Mouse (Mus musculus) midbrain, embryonic 12.5 days (tissue): ENCODE measurements around the gene Mogat2. TPM values are rescaled to one million over a fixed set of nuclear protein-coding genes. Genes with fewer than 3 reads are reported as not detected.

Source experiments
- ATAC-seq: fragments of 200-750 bp; cut with Nextera tagmentation; 2 replicates; pipeline ENCODE4 v1.8.0; 2017; ENCODE audit warnings: low read depth, moderate TSS enrichment, moderate library complexity; ENCODE audit not compliant: low FRiP score
- H3K27ac ChIP-seq: fragments of 300-500 bp; sonication (generic); replicated peaks from 2 replicates; pipeline ENCODE4 v1.5.1; 2016; ENCODE audit warnings: mild to moderate bottlenecking
- H3K27me3 ChIP-seq: fragments of 300-500 bp; sonication (generic); 2 replicates; pipeline ENCODE4 v1.6.1; 2016; ENCODE audit warnings: mild to moderate bottlenecking
- H3K36me3 ChIP-seq: fragments of 300-500 bp; sonication (generic); 2 replicates; pipeline ENCODE4 v1.6.1; 2016
- H3K4me1 ChIP-seq: fragments of 300-500 bp; sonication (generic); 2 replicates; pipeline ENCODE4 v1.6.1; 2016
- H3K4me2 ChIP-seq: fragments of 300-500 bp; sonication (generic); replicated peaks from 2 replicates; pipeline ENCODE4 v1.6.1; 2016; ENCODE audit warnings: mild to moderate bottlenecking, moderate library complexity
- H3K4me3 ChIP-seq: fragments of 300-500 bp; sonication (generic); 2 replicates; pipeline ENCODE4 v1.5.1; 2016; ENCODE audit warnings: mild to moderate bottlenecking
- H3K9ac ChIP-seq: fragments of 300-500 bp; sonication (generic); replicated peaks from 2 replicates; pipeline ENCODE4 v1.6.1; 2016; ENCODE audit warnings: mild to moderate bottlenecking, moderate library complexity
- H3K9me3 ChIP-seq: fragments of 300-500 bp; sonication (generic); 2 replicates; pipeline ENCODE4 v1.6.1; 2016; ENCODE audit warnings: mild to moderate bottlenecking
- WGBS: fragments of 180-500 bp; shearing (Covaris S2); methylation state at CpG from one replicate; pipeline ENCODE4 v1.1.7; 2016; 5-methylcytosine and 5-hydroxymethylcytosine counted together
- polyA plus RNA-seq: library from polyadenylated mRNA; unstranded; fragments of >200 nt; fragmentation: Nextera tagmentation; extraction: Ambion mirVana; gene quantifications from 2 replicates; pipeline ENCODE4 v1.2.1, GENCODE M21; 2016

Mogat2 gene
- polyA plus RNA-seq, 1 experiment from 2014 or later = 5.6 TPM

DNA sequence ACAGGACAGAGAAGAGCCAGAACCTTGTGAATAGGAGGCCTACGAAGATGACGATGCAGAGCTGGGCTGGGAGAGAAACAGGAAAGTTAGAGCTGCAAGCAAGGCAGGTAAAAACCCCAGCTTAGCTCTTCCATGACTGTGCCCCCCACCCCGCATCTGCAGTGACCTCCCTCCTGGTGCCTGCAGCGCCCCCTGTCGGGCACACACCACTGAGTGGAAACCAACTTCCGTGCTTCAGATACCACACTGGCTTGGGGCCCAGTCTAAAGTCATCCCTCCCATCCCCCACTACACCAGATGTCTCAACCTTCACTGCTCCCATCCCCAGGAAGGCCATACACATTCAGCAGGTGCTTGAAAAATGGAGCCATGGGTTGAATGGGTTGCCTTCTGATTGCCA, 5.8 kb downstream of the Mogat2 start:
- no peak overlapping the region for H3K9ac ChIP-seq
- no peak overlapping the region for H3K4me3 ChIP-seq
- no peaks in the 10 kb centered on the region for H3K9me3 ChIP-seq
- H3K36me3 ChIP-seq = no peaks in the 10 kb centered on the region
- no peak overlapping the region for H3K27ac ChIP-seq
- 66% methylated on average over 6 of the region's 6 CpGs for WGBS
- H3K4me2 ChIP-seq = no peak overlapping the region
- no peak for ATAC-seq
- peaks cover 8% of the 10 kb centered on the region; the same call in 1 of the 2 replicates for H3K4me1 ChIP-seq
- peaks cover 7% of the 10 kb centered on the region; the same call in 1 of the 2 replicates for H3K27me3 ChIP-seq

DNA sequence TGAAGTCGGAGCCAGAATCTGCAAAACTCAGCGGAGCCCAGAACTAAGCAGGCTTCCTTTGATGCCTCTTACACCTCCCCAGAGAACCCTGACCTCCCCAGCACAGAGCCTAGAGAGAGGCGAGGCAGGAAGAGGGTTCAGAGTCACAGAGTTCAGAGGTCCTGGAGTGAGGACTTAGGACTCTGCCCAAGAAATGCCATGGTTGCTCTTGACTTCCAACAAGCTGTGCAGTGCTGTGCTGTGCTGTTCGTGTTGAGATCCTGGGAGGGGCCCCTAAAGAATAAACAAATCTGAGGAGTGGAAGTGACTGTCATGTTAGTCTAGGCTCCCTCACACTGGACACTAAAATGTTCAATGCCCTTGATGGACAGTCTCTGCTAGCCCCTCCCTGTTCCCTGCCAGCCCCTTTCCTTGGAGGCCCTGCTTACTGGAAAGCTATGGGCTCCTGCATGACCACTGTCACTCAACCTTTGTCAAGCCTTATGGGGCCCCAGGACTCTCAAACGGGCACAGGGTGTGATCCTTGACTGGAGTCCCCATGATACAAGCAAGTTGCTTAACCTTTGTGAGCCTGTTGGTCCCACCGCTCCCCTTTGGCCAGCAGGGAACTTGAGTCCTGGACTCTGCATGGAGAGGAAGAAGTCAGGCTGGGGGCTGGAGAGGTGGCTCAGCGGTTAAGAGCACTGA, 8.2 kb downstream of the Mogat2 start:
- Histone ChIP-seq H3K4me1 (no peaks in the 10 kb centered on the region), H3K36me3 (no peaks in the 10 kb centered on the region), H3K9me3 (no peaks in the 10 kb centered on the region), H3K4me3 (no peak overlapping the region), H3K4me2 (no peak overlapping the region), H3K27ac (no peak overlapping the region), H3K9ac (no peak overlapping the region), H3K27me3 (no peaks in the 10 kb centered on the region)
- no peak for ATAC-seq
- WGBS = 79% methylated on average over 7 of the region's 7 CpGs

DNA sequence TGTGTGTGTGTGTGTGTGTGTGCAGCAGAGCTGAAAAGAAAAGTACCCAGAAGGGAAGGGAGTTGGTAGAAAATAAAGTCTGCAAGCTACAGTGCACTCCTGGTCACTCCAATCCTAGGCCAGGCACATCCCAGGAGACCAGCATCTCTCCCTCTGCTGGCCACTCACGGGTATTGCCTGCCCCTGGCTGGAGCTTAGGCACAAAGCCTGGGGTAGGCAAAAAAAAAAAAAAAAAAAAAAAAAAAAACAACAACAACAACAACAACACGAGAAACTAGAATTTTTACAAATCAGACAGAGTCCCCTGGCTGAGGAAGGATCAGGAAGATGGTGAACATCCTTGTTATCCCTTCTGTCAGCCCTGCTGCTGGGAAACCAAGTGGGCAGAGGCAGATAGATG, 9.0 kb downstream of the Mogat2 start:
- Histone ChIP-seq H3K4me1 (no peaks in the 10 kb centered on the region), H3K4me2 (no peak overlapping the region), H3K9me3 (no peaks in the 10 kb centered on the region), H3K36me3 (no peaks in the 10 kb centered on the region), H3K4me3 (no peak overlapping the region), H3K27me3 (no peaks in the 10 kb centered on the region), H3K9ac (no peak overlapping the region), H3K27ac (no peak overlapping the region)
- WGBS = 13% methylated on average over 2 of the region's 2 CpGs
- no peak for ATAC-seq

- no peak overlapping the region for H3K27ac ChIP-seq
These were observed 9.6 kb downstream of the Mogat2 start for GRCm38 (mm10) chr7:99228825-99229224.

GRCm38 (mm10) chr7:99227267-99227666, 11.2 kb downstream of the Mogat2 start:
- Histone ChIP-seq H3K9me3 (no peaks in the 10 kb centered on the region), H3K9ac (no peak overlapping the region), H3K4me1 (no peaks in the 10 kb centered on the region), H3K27ac (no peak overlapping the region), H3K4me3 (no peak overlapping the region), H3K27me3 (no peaks in the 10 kb centered on the region), H3K4me2 (no peak overlapping the region), H3K36me3 (no peaks in the 10 kb centered on the region)
- 95% methylated on average over 4 of the region's 4 CpGs for WGBS
- no peak for ATAC-seq

More at GRCm38 (mm10) chr7:99228825-99229224, 9.6 kb downstream of the Mogat2 start:
- Histone ChIP-seq H3K9me3 (no peaks in the 10 kb centered on the region), H3K36me3 (no peaks in the 10 kb centered on the region), H3K27me3 (no peaks in the 10 kb centered on the region), H3K4me3 (no peak overlapping the region), H3K4me1 (no peaks in the 10 kb centered on the region), H3K9ac (no peak overlapping the region), H3K4me2 (no peak overlapping the region)
- WGBS = 82% methylated on average over 8 of the region's 8 CpGs
- ATAC-seq = no peak

- Histone ChIP-seq H3K27me3 (no peaks in the 10 kb centered on the region), H3K4me3 (no peak overlapping the region), H3K27ac (no peak overlapping the region), H3K9ac (no peak overlapping the region), H3K4me1 (no peaks in the 10 kb centered on the region), H3K4me2 (no peak overlapping the region), H3K36me3 (no peaks in the 10 kb centered on the region), H3K9me3 (no peaks in the 10 kb centered on the region)
- ATAC-seq = no peak
- WGBS = 91% methylated on average over 10 of the region's 10 CpGs
These were observed 11.8 kb downstream of the Mogat2 start for GRCm38 (mm10) chr7:99226662-99227061.

- no peak overlapping the region for H3K4me3 ChIP-seq
- H3K4me2 ChIP-seq = no peak overlapping the region
- ATAC-seq = no peak
- no peaks in the 10 kb centered on the region for H3K27me3 ChIP-seq
- no peak overlapping the region for H3K27ac ChIP-seq
- H3K36me3 ChIP-seq = no peaks in the 10 kb centered on the region
- H3K9ac ChIP-seq = no peak overlapping the region
- WGBS = 75% methylated on average over 6 of the region's 6 CpGs
- H3K4me1 ChIP-seq = no peaks in the 10 kb centered on the region
- H3K9me3 ChIP-seq = no peaks in the 10 kb centered on the region
These were observed 13.0 kb downstream of the Mogat2 start for GRCm38 (mm10) chr7:99225421-99225820.

GRCm38 (mm10) chr7:99224648-99225190, 13.7 kb downstream of the Mogat2 start:
- no peaks in the 10 kb centered on the region for H3K27me3 ChIP-seq
- no peak for ATAC-seq
- WGBS = 41% methylated on average over 1 of the region's 1 CpGs
- H3K4me3 ChIP-seq = no peak overlapping the region
- no peak overlapping the region for H3K9ac ChIP-seq
- no peak overlapping the region for H3K4me2 ChIP-seq
- no peak overlapping the region for H3K27ac ChIP-seq
- no peaks in the 10 kb centered on the region for H3K9me3 ChIP-seq
- H3K4me1 ChIP-seq = no peaks in the 10 kb centered on the region
- no peaks in the 10 kb centered on the region for H3K36me3 ChIP-seq

- Histone ChIP-seq H3K9ac (no peak overlapping the region), H3K36me3 (no peaks in the 10 kb centered on the region), H3K9me3 (no peaks in the 10 kb centered on the region), H3K4me1 (no peaks in the 10 kb centered on the region), H3K27ac (no peak overlapping the region), H3K4me3 (no peak overlapping the region), H3K4me2 (no peak overlapping the region), H3K27me3 (no peaks in the 10 kb centered on the region)
- ATAC-seq = no peak
- WGBS = 64% methylated on average over 7 of the region's 7 CpGs
These were observed 14.2 kb downstream of the Mogat2 start for GRCm38 (mm10) chr7:99224225-99224624.

- no peaks in the 10 kb centered on the region for H3K9me3 ChIP-seq
- WGBS = 73% methylated on average over 3 of the region's 3 CpGs
- H3K4me3 ChIP-seq = no peak overlapping the region
- H3K27me3 ChIP-seq = no peaks in the 10 kb centered on the region
- H3K27ac ChIP-seq = no peak overlapping the region
- H3K4me2 ChIP-seq = no peak overlapping the region
- no peak for ATAC-seq
- H3K9ac ChIP-seq = no peak overlapping the region
- no peaks in the 10 kb centered on the region for H3K36me3 ChIP-seq
- H3K4me1 ChIP-seq = no peaks in the 10 kb centered on the region
These were observed 20.9 kb downstream of the Mogat2 start for GRCm38 (mm10) chr7:99217338-99218074.

- Histone ChIP-seq H3K27ac (no peak overlapping the region), H3K9ac (no peak overlapping the region), H3K4me3 (no peak overlapping the region), H3K9me3 (no peaks in the 10 kb centered on the region), H3K4me2 (no peak overlapping the region), H3K4me1 (no peaks in the 10 kb centered on the region), H3K36me3 (no peaks in the 10 kb centered on the region), H3K27me3 (no peaks in the 10 kb centered on the region)
- 73% methylated on average over 8 of the region's 8 CpGs for WGBS
- no peak for ATAC-seq
These were observed 23.0 kb downstream of the Mogat2 start for GRCm38 (mm10) chr7:99215347-99215855.

DNA sequence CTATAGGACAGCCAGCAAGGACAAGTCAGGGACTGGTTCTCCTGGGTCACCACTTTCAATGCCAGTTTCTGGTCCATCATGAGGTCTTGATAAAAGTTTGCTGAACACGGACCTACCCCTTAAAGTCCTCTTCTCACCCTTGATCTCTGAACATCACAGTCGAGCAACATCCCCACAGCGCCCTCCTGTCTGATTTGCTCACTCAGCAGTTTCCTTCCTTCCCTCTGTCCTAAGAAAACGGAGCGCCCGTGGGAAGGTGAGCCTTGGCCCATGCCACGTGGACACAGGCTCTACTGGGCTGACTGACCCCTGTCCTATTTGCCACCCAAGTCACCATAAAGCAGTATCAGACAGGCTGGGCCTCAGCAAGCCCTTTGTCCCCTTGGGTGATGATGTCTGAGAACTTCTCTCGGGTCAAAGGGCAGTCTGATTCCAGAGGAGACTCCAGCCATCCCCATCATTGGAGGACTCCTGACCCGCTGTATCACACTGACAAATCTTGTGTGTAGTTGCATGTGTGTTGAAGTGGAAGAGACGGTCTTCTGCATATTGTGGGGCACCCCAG, 23.7 kb downstream of the Mogat2 start:
- Histone ChIP-seq H3K9me3 (no peaks in the 10 kb centered on the region), H3K4me1 (no peaks in the 10 kb centered on the region), H3K9ac (no peak overlapping the region), H3K4me2 (no peak overlapping the region), H3K4me3 (no peak overlapping the region), H3K27ac (no peak overlapping the region), H3K27me3 (no peaks in the 10 kb centered on the region), H3K36me3 (no peaks in the 10 kb centered on the region)
- WGBS = 79% methylated on average over 10 of the region's 10 CpGs
- ATAC-seq = no peak
